Mouse (Mus musculus): Measurements from ENCODE around the gene Agtrap.

- no peak for TF ChIP-seq POLR2A (IDR thresholded peaks at IDR 0.05; ENCODE audit: borderline replicate concordance, low read depth, low read length)
- no peak for TF ChIP-seq CTCF (IDR thresholded peaks at IDR 0.05; ENCODE audit: low read depth, low read length)
These were observed 34.9 kb downstream of the Agtrap start for GRCm38 (mm10) chr4:148052976-148053375.
